Mouse (Mus musculus): ENCODE measurements around the gene Ip6k3. TPM values are rescaled to one million over a fixed set of nuclear protein-coding genes. Genes with fewer than 3 reads are reported as not detected.

The Ip6k3 gene
- polyA plus RNA-seq, 1 experiment from 2014 or later = 0.16 TPM

- Histone ChIP-seq H3K9me3 (peaks cover 4% of the 10 kb centered on the region; the same call in 1 of the 2 replicates), H3K4me1 (peaks cover 25% of the 10 kb centered on the region), H3K4me3 (no peak overlapping the region), H3K36me3 (peaks cover 84% of the 10 kb centered on the region), H3K4me2 (no peak overlapping the region), H3K27ac (replicated peaks) (no peak overlapping the region), H3K27me3 (replicated peaks) (no peaks in the 10 kb centered on the region), H3K9ac (no peak overlapping the region)
- ATAC-seq (ENCODE audit: extremely low read depth, insufficient number of reproducible peaks, low FRiP score, low TSS enrichment) = no peak
- 94% methylated on average over 9 of the region's 9 CpGs for WGBS
Measured at GRCm38 (mm10) chr17:27199205-27199604, 31.6 kb upstream of the Ip6k3 start.

- whole genome bisulfite sequencing = 82% methylated on average over 9 of the region's 9 CpGs
- peaks cover 15% of the 10 kb centered on the region; the same call in 1 of the 2 replicates for H3K4me1 ChIP-seq
- no peak overlapping the region for H3K27ac ChIP-seq (replicated peaks)
- H3K4me3 ChIP-seq = no peak overlapping the region
- no peak for ATAC-seq (ENCODE audit: extremely low read depth, insufficient number of reproducible peaks, low FRiP score, low TSS enrichment)
- no peaks in the 10 kb centered on the region for H3K9me3 ChIP-seq
- H3K27me3 ChIP-seq (replicated peaks) = no peaks in the 10 kb centered on the region
- H3K9ac ChIP-seq = no peak overlapping the region
- no peak overlapping the region for H3K4me2 ChIP-seq
- peaks cover 99% of the 10 kb centered on the region for H3K36me3 ChIP-seq
Measured at GRCm38 (mm10) chr17:27196206-27196605, 28.6 kb upstream of the Ip6k3 start.

GRCm38 (mm10) chr17:27194258-27195185 lies 26.9 kb upstream of the Ip6k3 start:
- H3K9me3 ChIP-seq = no peaks in the 10 kb centered on the region
- peaks cover 99% of the 10 kb centered on the region for H3K36me3 ChIP-seq
- no peak overlapping the region for H3K27ac ChIP-seq (replicated peaks)
- no peaks in the 10 kb centered on the region for H3K27me3 ChIP-seq (replicated peaks)
- 63% methylated on average over 20 of the region's 20 CpGs for WGBS
- H3K4me1 ChIP-seq = peaks cover 7% of the 10 kb centered on the region; the same call in 1 of the 2 replicates
- no peak for ATAC-seq (ENCODE audit: extremely low read depth, insufficient number of reproducible peaks, low FRiP score, low TSS enrichment)
- no peak overlapping the region for H3K4me3 ChIP-seq
- no peak overlapping the region for H3K9ac ChIP-seq
- H3K4me2 ChIP-seq = no peak overlapping the region

GRCm38 (mm10) chr17:27191804-27192203 lies 24.2 kb upstream of the Ip6k3 start:
- no peaks in the 10 kb centered on the region for H3K9me3 ChIP-seq
- no peak overlapping the region for H3K4me3 ChIP-seq
- peaks cover 73% of the 10 kb centered on the region for H3K36me3 ChIP-seq
- 56% methylated on average over 5 of the region's 5 CpGs for WGBS
- peaks cover 16% of the 10 kb centered on the region for H3K27me3 ChIP-seq (replicated peaks)
- H3K4me1 ChIP-seq = peaks cover 7% of the 10 kb centered on the region; the same call in 1 of the 2 replicates
- no peak overlapping the region for H3K27ac ChIP-seq (replicated peaks)
- H3K9ac ChIP-seq = no peak overlapping the region
- no peak overlapping the region for H3K4me2 ChIP-seq
- ATAC-seq (ENCODE audit: extremely low read depth, insufficient number of reproducible peaks, low FRiP score, low TSS enrichment) = no peak

- no peak overlapping the region for H3K4me2 ChIP-seq
- peaks cover 7% of the 10 kb centered on the region; the same call in 1 of the 2 replicates for H3K4me1 ChIP-seq
- WGBS = 75% methylated on average over 6 of the region's 6 CpGs
- no peak overlapping the region for H3K9ac ChIP-seq
- H3K36me3 ChIP-seq = peaks cover 67% of the 10 kb centered on the region
- H3K4me3 ChIP-seq = no peak overlapping the region
- H3K27ac ChIP-seq (replicated peaks) = no peak overlapping the region
- no peak for ATAC-seq (ENCODE audit: extremely low read depth, insufficient number of reproducible peaks, low FRiP score, low TSS enrichment)
- no peaks in the 10 kb centered on the region for H3K9me3 ChIP-seq
- peaks cover 16% of the 10 kb centered on the region for H3K27me3 ChIP-seq (replicated peaks)
Measured at GRCm38 (mm10) chr17:27191189-27191588, 23.6 kb upstream of the Ip6k3 start.

GRCm38 (mm10) chr17:27189640-27190216 lies 22.1 kb upstream of the Ip6k3 start:
- no peak overlapping the region for H3K4me2 ChIP-seq
- WGBS = 45% methylated on average over 10 of the region's 10 CpGs
- peaks cover 3% of the 10 kb centered on the region; the same call in 1 of the 2 replicates for H3K4me1 ChIP-seq
- peaks cover 52% of the 10 kb centered on the region for H3K36me3 ChIP-seq
- no peak overlapping the region for H3K9ac ChIP-seq
- peaks cover 16% of the 10 kb centered on the region for H3K27me3 ChIP-seq (replicated peaks)
- ATAC-seq (ENCODE audit: extremely low read depth, insufficient number of reproducible peaks, low FRiP score, low TSS enrichment) = no peak
- H3K4me3 ChIP-seq = no peak overlapping the region
- H3K27ac ChIP-seq (replicated peaks) = no peak overlapping the region
- no peaks in the 10 kb centered on the region for H3K9me3 ChIP-seq

GRCm38 (mm10) chr17:27188883-27189282 lies 21.3 kb upstream of the Ip6k3 start:
- no peak overlapping the region for H3K9ac ChIP-seq
- H3K9me3 ChIP-seq = no peaks in the 10 kb centered on the region
- peaks cover 3% of the 10 kb centered on the region; the same call in 1 of the 2 replicates for H3K4me1 ChIP-seq
- 60% methylated on average over 9 of the region's 9 CpGs for WGBS
- H3K4me2 ChIP-seq = no peak overlapping the region
- no peak overlapping the region for H3K4me3 ChIP-seq
- H3K36me3 ChIP-seq = peaks cover 44% of the 10 kb centered on the region
- ATAC-seq (ENCODE audit: extremely low read depth, insufficient number of reproducible peaks, low FRiP score, low TSS enrichment) = no peak
- H3K27ac ChIP-seq (replicated peaks) = no peak overlapping the region
- peaks cover 16% of the 10 kb centered on the region for H3K27me3 ChIP-seq (replicated peaks)

GRCm38 (mm10) chr17:27187059-27187458 lies 19.5 kb upstream of the Ip6k3 start:
- no peak for ATAC-seq (ENCODE audit: extremely low read depth, insufficient number of reproducible peaks, low FRiP score, low TSS enrichment)
- Histone ChIP-seq H3K9me3 (no peaks in the 10 kb centered on the region), H3K27me3 (replicated peaks) (peaks cover 16% of the 10 kb centered on the region), H3K9ac (no peak overlapping the region), H3K4me2 (no peak overlapping the region), H3K27ac (replicated peaks) (no peak overlapping the region), H3K4me1 (peaks cover 3% of the 10 kb centered on the region; the same call in 1 of the 2 replicates), H3K4me3 (no peak overlapping the region), H3K36me3 (peaks cover 26% of the 10 kb centered on the region)
- 54% methylated on average over 5 of the region's 5 CpGs for WGBS

- Histone ChIP-seq H3K9ac (no peak overlapping the region), H3K4me1 (peaks cover 6% of the 10 kb centered on the region), H3K4me2 (no peak overlapping the region), H3K4me3 (no peak overlapping the region), H3K27ac (replicated peaks) (no peak overlapping the region), H3K36me3 (peaks cover 16% of the 10 kb centered on the region), H3K27me3 (replicated peaks) (peaks cover 16% of the 10 kb centered on the region), H3K9me3 (no peaks in the 10 kb centered on the region)
- no peak for ATAC-seq (ENCODE audit: extremely low read depth, insufficient number of reproducible peaks, low FRiP score, low TSS enrichment)
- WGBS = 73% methylated on average over 3 of the region's 3 CpGs
Measured at GRCm38 (mm10) chr17:27186068-27186467, 18.5 kb upstream of the Ip6k3 start.

GRCm38 (mm10) chr17:27183667-27184292 lies 16.2 kb upstream of the Ip6k3 start:
- ATAC-seq (ENCODE audit: extremely low read depth, insufficient number of reproducible peaks, low FRiP score, low TSS enrichment) = no peak
- Histone ChIP-seq H3K9me3 (no peaks in the 10 kb centered on the region), H3K4me1 (peaks cover 6% of the 10 kb centered on the region; the same call in 1 of the 2 replicates), H3K27me3 (replicated peaks) (peaks cover 16% of the 10 kb centered on the region), H3K9ac (no peak overlapping the region), H3K36me3 (no peaks in the 10 kb centered on the region), H3K27ac (replicated peaks) (no peak overlapping the region), H3K4me3 (no peak overlapping the region), H3K4me2 (no peak overlapping the region)
- 83% methylated on average over 12 of the region's 12 CpGs for WGBS

GRCm38 (mm10) chr17:27182401-27182800 lies 14.8 kb upstream of the Ip6k3 start:
- Histone ChIP-seq H3K4me2 (no peak overlapping the region), H3K9me3 (no peaks in the 10 kb centered on the region), H3K4me3 (no peak overlapping the region), H3K27ac (replicated peaks) (no peak overlapping the region), H3K36me3 (no peaks in the 10 kb centered on the region), H3K4me1 (peaks cover 6% of the 10 kb centered on the region; the same call in 1 of the 2 replicates), H3K9ac (no peak overlapping the region), H3K27me3 (replicated peaks) (0 out of 2 replicates have a peak, but pooled peaks cover 6% of the 10 kb centered on the region)
- 77% methylated on average over 5 of the region's 5 CpGs for WGBS
- ATAC-seq (ENCODE audit: extremely low read depth, insufficient number of reproducible peaks, low FRiP score, low TSS enrichment) = no peak
